Mouse (Mus musculus) heart, adult 18-20 months (tissue): ENCODE results near the gene Emc7. TPM values are rescaled to one million over a fixed set of nuclear protein-coding genes. Genes with fewer than 3 reads are reported as not detected.
"Not testable (repeated sequence)": the region's sequence is repeated elsewhere in the genome, so short reads cannot be mapped to it uniquely, and the experiment has no call there.

Source experiments
- DNase-seq, 2 experiments: peaks; one replicate each; pipeline ENCODE4 v3.0.0; 2021 to 2022; ENCODE audit warnings: mixed read lengths in 1 of 2
- long read RNA-seq, 2 experiments: library from polyadenylated mRNA; stranded (forward); transcript quantifications; one replicate each; pipeline ENCODE4 v2.0.0; 2021
- total RNA-seq, 2 experiments: library from RNA; stranded (reverse); gene quantifications; 2 replicates each; pipeline ENCODE4 v1.2.3; 2021

The Emc7 gene
- total RNA-seq = 10 to 100 TPM; 17.3 TPM
- long read RNA-seq, experiment 1, full-length matches to known transcripts = 48 of 52 reads
- long read RNA-seq, experiment 1, partial matches to known transcripts = 1 of 52 reads
- long read RNA-seq, experiment 1, other reads (novel, unspliced or antisense) = 3 of 52 reads
- long read RNA-seq, experiment 2, full-length matches to known transcripts = 34 of 37 reads
- long read RNA-seq, experiment 2, partial matches to known transcripts = 0 of 37 reads
- long read RNA-seq, experiment 2, other reads (novel, unspliced or antisense) = 3 of 37 reads

DNA sequence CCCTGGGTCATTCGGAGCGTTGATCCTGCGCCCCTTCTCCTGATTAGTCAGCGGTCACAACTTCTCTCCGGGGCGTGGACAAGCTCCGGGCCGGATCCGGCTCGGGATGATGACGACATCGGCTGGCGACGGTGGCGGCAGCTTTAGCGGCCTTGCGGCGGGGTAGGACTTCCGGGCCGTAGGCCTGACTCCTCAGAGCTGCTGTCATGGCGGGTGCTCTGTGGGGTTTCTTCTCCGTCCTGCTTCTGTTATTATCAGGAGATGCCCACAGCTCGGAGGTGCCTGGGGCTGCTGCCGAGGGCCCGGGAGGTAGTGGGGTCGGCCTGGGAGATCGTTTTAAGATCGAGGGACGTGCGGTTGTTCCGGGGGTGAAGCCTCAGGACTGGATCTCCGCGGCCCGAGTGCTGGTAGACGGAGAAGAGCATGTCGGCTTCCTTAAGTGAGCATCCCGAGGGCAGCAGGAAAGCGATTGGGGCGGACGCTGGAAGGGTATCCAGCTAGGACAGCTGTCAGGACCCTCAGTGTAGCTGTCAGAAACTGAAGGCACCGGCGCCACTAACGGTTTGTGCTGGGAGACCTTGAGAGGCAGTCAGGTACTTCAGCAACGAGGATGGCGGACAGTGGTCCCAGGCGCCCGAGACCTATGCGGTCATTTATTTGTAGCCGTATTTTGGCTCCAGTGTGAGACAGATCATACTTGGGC, at the start of gene Emc7:
Gene Emc7 (plus strand): TSS at position 136 of the 703 bp plus-strand sequence.
- DNase-seq = peak; percentile 98 to 99

GRCm38 (mm10) chr2:112407030-112407429, 47.8 kb upstream of the Emc7 start:
- no peak for DNase-seq

GRCm38 (mm10) chr2:112425308-112425707, 29.5 kb upstream of the Emc7 start:
- DNase-seq = no peak

GRCm38 (mm10) chr2:112428534-112428933, 26.3 kb upstream of the Emc7 start:
- DNase-seq = not testable (repeated sequence)

DNA sequence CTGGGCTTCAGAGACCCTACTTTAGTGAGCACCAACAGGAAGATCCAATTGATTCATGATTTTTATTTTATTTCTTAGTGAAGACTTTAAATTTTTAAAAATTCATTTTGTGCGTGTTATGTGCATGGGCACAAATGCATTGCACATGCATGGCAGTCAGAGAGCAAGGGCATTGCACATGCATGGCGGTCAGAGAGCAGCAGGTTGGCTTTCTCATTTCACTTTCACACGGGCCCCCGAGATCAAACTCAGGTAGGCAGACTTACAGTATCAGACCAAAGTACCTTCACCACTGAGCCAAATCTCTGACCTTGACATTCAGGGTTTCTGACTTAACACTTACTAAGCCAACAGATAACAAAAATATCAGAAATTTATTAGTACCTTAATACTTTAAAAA, 25.1 kb upstream of the Emc7 start:
- DNase-seq = no peak

DNA sequence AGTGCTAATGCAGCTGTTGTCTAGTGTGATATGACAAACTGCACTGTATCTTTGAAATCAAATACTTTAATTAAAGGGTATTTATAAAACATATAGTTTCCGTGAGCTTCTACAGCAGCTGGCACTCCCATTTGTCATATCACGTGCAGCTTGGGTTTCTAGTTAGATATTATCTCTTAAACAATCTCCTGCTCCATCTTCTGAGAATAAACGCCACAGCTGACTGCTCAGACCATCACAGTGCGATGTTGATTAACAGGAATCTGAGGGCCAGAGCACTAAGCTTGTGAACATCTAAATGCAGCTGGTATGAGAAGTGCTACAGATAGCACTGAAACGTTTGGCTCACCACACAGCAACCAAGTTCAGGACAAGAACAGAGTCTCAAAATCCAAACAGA, 24.4 kb upstream of the Emc7 start:
- no peak for DNase-seq

DNA sequence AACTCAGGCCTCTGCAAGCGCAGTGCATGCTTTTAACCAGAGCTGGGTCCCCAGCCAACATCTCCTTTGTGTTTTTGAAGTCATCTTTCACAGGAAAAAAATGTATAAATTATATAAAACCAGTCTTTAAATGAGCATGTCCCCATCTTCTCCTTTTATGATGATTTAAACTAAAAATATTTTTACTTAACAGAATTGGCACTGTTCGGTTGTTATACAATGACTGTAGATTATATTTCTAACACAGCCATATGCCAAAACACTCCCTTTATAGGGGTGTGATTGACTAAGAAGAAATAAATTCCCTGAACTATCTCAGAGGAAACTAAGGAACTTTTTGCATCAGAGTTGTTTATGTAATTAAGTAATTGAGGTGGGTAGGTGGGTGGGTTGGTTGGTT, 22.3 kb upstream of the Emc7 start:
- DNase-seq = no peak

- peak; percentile 13 to 25 for DNase-seq
These were observed 21.4 kb upstream of the Emc7 start for GRCm38 (mm10) chr2:112433359-112433758.

DNA sequence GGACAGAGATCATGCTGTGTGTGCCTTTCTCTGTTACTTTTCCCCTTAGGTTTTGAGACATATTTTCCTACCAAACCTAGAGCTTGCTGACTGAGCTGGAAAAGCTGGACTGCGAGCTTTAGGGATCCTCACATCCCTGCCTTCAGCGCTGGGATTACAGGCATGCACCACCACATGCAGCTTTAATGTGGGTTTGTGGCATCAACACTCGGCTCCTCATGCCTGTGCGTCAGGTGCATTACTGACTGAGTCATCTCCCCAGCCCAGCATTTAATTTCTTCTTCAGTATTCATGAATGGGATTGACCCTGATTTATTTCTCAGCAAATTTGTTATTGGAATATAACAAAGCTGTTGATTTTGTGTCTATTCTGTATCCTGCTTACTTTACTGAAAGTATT, 18.5 kb upstream of the Emc7 start:
- no peak for DNase-seq

DNA sequence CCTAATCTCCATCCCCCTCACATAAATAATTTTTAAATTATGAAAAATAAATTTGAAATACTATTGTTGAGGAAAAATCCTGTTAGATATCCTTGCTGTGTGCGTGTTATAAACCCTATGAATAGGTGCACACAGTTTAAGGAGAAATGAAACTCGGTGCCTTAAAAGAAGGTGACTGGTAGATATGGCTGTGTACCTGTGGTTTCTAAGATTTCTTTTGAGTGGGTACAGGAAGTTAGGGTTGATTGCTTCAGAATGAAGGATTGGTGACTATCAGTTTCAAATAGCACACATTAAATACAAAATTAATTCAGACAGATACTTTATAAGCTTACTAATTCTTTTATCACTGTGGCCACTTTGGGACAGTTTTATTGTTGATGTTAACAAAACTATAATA, 17.2 kb upstream of the Emc7 start:
- no peak for DNase-seq

DNA sequence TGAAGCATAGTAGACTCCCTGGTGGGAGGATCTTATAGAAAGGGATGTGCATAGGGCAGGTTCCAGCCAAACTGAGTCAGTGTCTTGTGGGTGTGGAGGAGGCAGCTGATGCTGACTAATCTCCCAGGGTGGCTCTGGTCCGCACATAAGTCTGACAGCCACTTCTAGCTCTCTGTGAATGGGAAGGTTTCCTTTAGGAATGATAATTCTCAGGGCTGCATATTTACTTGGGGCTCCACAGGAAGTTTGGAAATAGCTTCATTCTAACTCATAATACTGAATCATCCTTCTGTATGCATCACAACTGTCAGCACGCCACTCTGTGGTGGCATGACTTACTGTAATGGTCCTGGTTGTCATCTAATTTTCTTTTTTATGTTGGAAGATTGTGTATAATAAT, 11.3 kb upstream of the Emc7 start:
- DNase-seq = no peak

GRCm38 (mm10) chr2:112445511-112445910, 9.3 kb upstream of the Emc7 start:
- no peak for DNase-seq

DNA sequence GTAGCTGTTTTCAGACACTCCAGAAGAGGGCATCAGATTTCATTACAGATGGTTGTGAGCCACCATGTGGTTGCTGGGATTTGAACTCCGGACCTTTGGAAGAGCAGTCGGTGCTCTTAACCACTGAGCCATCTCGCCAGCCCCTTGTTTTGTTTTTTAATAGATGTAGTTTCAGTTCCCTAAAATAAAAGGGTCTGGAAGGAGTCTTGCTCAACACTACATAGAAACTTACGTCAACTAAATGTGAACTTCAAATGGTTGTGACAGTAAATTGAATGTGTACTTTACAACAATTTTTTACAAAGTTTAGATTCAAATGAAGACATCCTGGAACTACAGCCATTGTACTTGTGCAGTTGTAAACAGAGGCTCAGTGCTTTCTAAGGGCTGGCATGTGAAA, 6.8 kb upstream of the Emc7 start:
- not testable (repeated sequence) for DNase-seq

DNA sequence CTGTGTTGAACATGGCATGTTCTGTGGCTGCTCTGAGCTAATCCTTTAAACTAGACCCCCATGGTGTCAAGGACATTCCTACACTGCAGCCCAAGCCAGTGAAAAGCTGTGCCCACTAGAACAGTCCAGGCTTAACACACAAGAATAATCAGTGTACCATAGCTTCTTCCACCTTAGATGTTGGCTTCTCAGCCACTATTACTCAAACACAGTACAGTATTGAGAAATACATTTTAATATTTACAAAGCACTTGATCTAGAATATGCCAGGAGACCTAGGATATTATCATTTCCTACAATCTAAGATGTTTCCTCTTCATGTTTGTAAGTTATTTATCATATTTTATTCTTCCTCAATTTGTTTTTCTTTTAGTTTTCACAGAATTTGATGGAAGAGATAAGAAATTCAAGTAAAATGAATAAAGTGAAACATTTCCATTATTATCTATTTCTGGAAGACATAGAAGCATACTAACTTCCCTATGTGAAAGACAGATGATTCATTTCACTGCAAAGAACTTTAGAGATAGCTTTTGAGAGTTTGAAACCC, 6.2 kb upstream of the Emc7 start:
- no peak for DNase-seq

DNA sequence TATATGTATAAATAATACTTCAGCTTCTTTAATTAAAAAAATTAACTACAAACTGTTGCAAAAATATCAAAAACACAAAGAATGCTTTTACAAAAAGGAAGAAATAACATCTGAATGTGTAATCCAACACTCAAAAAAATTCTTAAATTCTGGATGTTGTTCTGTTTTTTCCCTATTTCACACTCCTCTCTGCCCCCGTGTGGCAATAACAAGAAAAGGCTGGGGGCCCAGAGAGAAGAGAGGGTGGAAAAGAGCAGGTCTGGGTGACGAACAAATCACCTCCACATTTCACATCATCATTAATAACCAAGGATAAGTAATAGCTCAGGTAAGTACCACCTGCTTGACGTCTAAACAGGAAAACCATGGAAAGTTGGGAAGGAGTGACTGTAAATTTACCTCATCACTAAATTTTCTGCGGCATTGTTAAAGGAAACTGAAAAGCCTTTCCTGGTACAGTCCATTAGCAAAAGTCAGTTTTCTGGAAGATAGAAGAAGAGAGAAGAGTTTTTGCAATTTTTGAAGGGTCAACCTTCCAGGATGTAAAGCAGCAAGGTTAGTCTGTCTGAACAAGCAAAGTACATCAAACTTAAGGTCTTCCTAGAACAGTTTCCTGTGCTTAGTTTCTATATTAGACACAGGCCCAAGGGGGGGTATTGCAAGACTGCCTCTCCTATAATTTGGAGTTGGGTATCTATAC, 5.0 kb upstream of the Emc7 start:
- DNase-seq = peak; percentile 6 to 34

DNA sequence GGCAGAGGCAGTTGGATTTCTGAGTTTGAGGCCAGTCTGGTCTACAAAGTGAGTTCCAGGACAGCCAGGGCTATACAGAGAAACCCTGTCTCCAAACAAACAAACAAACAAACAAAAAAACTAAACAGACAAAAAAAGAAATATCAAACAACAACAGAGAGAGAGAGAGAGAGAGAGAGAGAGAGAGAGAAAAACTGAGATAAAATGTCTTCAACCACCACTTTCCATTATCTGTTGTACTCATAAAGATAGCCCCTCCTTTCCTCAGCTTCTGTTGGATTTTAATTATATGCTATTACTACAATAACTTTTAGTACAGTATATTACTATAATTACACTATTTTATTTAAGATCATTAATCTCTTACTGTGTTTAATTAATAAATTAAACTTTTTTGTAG, 2.3 kb upstream of the Emc7 start:
- not testable (repeated sequence) for DNase-seq

- DNase-seq = no peak
These were observed 504 bp upstream of the Emc7 start for GRCm38 (mm10) chr2:112454125-112454861.

DNA sequence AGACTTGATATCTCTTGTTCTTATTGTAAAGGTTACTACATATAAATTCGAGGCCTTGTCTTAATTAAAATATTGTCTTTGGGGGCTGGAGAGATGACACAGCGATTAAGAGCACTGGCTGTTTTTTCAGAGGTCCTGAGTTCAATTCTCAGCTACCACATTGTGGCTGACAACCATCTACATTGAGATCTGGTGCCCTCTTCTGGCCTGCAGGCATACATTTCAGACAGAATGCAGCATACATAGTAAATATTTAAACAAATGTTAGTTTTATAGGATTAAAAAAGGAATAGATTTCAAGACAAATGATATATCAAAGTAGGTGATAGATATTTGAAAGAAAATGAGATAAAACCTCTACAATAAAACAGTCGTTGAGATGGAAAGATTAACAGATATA, 5.8 kb downstream of the Emc7 start:
- DNase-seq = no peak

- no peak for DNase-seq
These were observed 14.7 kb downstream of the Emc7 start for GRCm38 (mm10) chr2:112469542-112469941.

DNA sequence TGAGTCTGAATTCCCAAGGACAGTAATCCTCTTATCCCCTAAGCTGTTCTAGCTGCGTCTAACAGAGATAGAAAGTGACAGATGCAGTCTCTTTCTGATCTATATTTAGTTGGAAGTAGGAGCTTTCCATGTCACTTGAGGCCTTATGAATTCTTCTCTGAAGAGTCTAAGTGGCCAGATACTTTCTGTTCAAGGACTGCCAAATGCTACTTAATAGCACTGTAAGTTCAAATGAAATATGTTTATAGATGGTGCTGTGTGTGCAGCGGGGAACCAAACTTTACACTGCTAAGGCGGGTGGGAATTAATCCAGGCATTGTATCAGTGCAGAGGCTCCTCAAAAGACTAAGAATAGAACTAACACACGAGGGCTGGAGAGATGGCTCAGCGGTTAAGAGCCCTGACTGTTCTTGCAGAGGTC, 16.2 kb downstream of the Emc7 start:
- peak in 1 of 2 experiments; percentile 21 for DNase-seq

- DNase-seq = no peak
These were observed 17.3 kb downstream of the Emc7 start for GRCm38 (mm10) chr2:112472076-112472475.

GRCm38 (mm10) chr2:112474997-112475724, 20.4 kb downstream of the Emc7 start:
- DNase-seq = no peak
